Mouse (Mus musculus): ENCODE results near the gene Exoc5.

The Exoc5 gene

GRCm38 (mm10) chr14:49007979-49008378 is 58.5 kb downstream of the Exoc5 start:
- DNase-seq (ENCODE audit: low read depth): no peak

- DNase-seq (ENCODE audit: low read depth): no peak
Observed at GRCm38 (mm10) chr14:49001655-49002054, 64.8 kb downstream of the Exoc5 start.

GRCm38 (mm10) chr14:48998795-48999194 is 67.7 kb downstream of the Exoc5 start:
- DNase-seq (ENCODE audit: low read depth): no peak

GRCm38 (mm10) chr14:48993861-48994260 is 72.6 kb downstream of the Exoc5 start:
- no peak for DNase-seq (ENCODE audit: low read depth)

GRCm38 (mm10) chr14:48992070-48992580 is 74.3 kb downstream of the Exoc5 start:
- no peak for DNase-seq (ENCODE audit: low read depth)

GRCm38 (mm10) chr14:48991144-48991522 is 75.3 kb downstream of the Exoc5 start:
- no peak for DNase-seq (ENCODE audit: low read depth)

- no peak for DNase-seq (ENCODE audit: low read depth)
Observed at GRCm38 (mm10) chr14:48990471-48991143, 75.8 kb downstream of the Exoc5 start.

GRCm38 (mm10) chr14:48989831-48990230 is 76.6 kb downstream of the Exoc5 start:
- no peak for DNase-seq (ENCODE audit: low read depth)

GRCm38 (mm10) chr14:48986231-48986630 is 80.2 kb downstream of the Exoc5 start:
- DNase-seq (ENCODE audit: low read depth): no peak

GRCm38 (mm10) chr14:48985673-48986072 is 80.8 kb downstream of the Exoc5 start:
- DNase-seq (ENCODE audit: low read depth): no peak

- DNase-seq (ENCODE audit: low read depth): no peak
Observed at GRCm38 (mm10) chr14:48978971-48979388, 87.5 kb downstream of the Exoc5 start.

GRCm38 (mm10) chr14:48971546-48971945 is 94.9 kb downstream of the Exoc5 start:
- no peak for DNase-seq (ENCODE audit: low read depth)

- no peak for DNase-seq (ENCODE audit: low read depth)
Observed at GRCm38 (mm10) chr14:48968670-48969069, 97.8 kb downstream of the Exoc5 start.
